Comparison of ENCODE assay signal across 8 mouse cellular contexts in genomic region chr19:45076036-45076575, GRCm38 (mm10). TPM values are rescaled to one million over a fixed set of nuclear protein-coding genes. Genes with fewer than 3 reads are reported as not detected.
DNase-seq lines count a peak whose midpoint lies in the region; ATAC-seq and TF ChIP-seq lines count a peak whose summit lies in the region.

No protein-coding gene starts in this region.

- H3K9ac ChIP-seq in heart, embryonic 13.5 days: peak overlapping the region; percentile 92
- no peak overlapping the region for H3K9ac ChIP-seq in ES-E14 (ENCODE audit: insufficient read depth, low read depth, low read length, poor library complexity, severe bottlenecking)

- intact Hi-C loops in heart, postnatal 14 days (cut with DNase I): loop anchor here (5.0 kb wide), 1 partner anchor 86 kb away; no protein-coding TSS in a partner anchor

- no peak for ATAC-seq in heart, embryonic 13.5 days (ENCODE audit: extremely low read depth, insufficient number of reproducible peaks, low FRiP score, low TSS enrichment)

- 0 out of 2 replicates have a peak overlapping the region, but pooled peaks have one; percentile 95 for H3K27ac ChIP-seq in heart, embryonic 13.5 days (replicated peaks)
- H3K27ac ChIP-seq in ES-E14 (ENCODE audit: insufficient read depth, low read depth, low read length, poor library complexity, severe bottlenecking) (no peak overlapping the region), macrophage (0 out of 2 replicates have a peak overlapping the region, but pooled peaks have one; percentile 93)
- H3K27ac ChIP-seq in hindbrain, embryonic 10.5 days: no peak overlapping the region

- peaks cover 64% of the 10 kb centered on the region for H3K27me3 ChIP-seq in heart, embryonic 13.5 days (replicated peaks)
- peaks cover 85% of the 10 kb centered on the region for H3K27me3 ChIP-seq in hindbrain, embryonic 10.5 days (ENCODE audit: insufficient read depth, poor library complexity, severe bottlenecking)

- in situ Hi-C loops in ES-E14 (cut with MboI; ENCODE audit: low sequenced_read_pairs in 2 of 2, unreplicated experiment in 2 of 2): no loop called here

- peak overlapping the region; percentile 70 for H3K4me3 ChIP-seq in heart, embryonic 13.5 days
- peak overlapping the region; percentile 48 to 72; a peak in 2 of 4 replicates for H3K4me3 ChIP-seq in ES-E14 (ENCODE audit: insufficient read depth in 1 of 2, low read depth in 1 of 2, low read length in 2 of 2, poor library complexity in 1 of 2, severe bottlenecking in 1 of 2)
- H3K4me3 ChIP-seq in hindbrain, embryonic 10.5 days: peak overlapping the region; percentile 72
- H3K4me3 ChIP-seq in macrophage (ENCODE audit: inconsistent target): peak overlapping the region; percentile 79; the same call in 1 of the 2 replicates

- peaks cover 65% of the 10 kb centered on the region for H3K4me1 ChIP-seq in heart, embryonic 13.5 days
- H3K4me1 ChIP-seq in ES-E14 (ENCODE audit: control insufficient read depth in 2 of 2, insufficient read depth in 2 of 2, low read length in 2 of 2, poor library complexity in 1 of 2): peaks cover 0 to 6% of the 10 kb centered on the region in 2 experiments; a peak in 2 of 4 replicates
- peaks cover 60% of the 10 kb centered on the region for H3K4me1 ChIP-seq in hindbrain, embryonic 10.5 days (replicated peaks)

- WGBS in heart, embryonic 13.5 days: 11% methylated on average over 17 of the region's 17 CpGs
- 6% methylated on average over 17 of the region's 17 CpGs for WGBS in hindbrain, embryonic 10.5 days
- WGBS in macrophage (ENCODE audit: missing documents): 34% methylated on average over 16 of the region's 17 CpGs

- H3K79me2 ChIP-seq in macrophage (ENCODE audit: inconsistent target): no peaks in the 10 kb centered on the region

- no peaks in the 10 kb centered on the region for H3K36me3 ChIP-seq in heart, embryonic 13.5 days
- H3K36me3 ChIP-seq in ES-E14 (ENCODE audit: control insufficient read depth, insufficient read depth, low read length, poor library complexity, severe bottlenecking): no peaks in the 10 kb centered on the region
- H3K36me3 ChIP-seq in hindbrain, embryonic 10.5 days: no peaks in the 10 kb centered on the region
- no peaks in the 10 kb centered on the region for H3K36me3 ChIP-seq in macrophage (ENCODE audit: inconsistent target)

- H3K9me3 ChIP-seq in heart, embryonic 13.5 days: no peaks in the 10 kb centered on the region
- no peaks in the 10 kb centered on the region for H3K9me3 ChIP-seq in ES-E14 (ENCODE audit: control insufficient read depth, insufficient read depth, low read depth, low read length)
- H3K9me3 ChIP-seq in hindbrain, embryonic 10.5 days: no peaks in the 10 kb centered on the region

- peak overlapping the region; percentile 97 for H3K4me2 ChIP-seq in heart, embryonic 13.5 days

- no peak for DNase-seq in heart, postnatal 14 days
- no peak for DNase-seq in ES-E14 (ENCODE audit: low read depth, low spot score)
- no peak for DNase-seq in hindbrain, embryonic 10.5 days (ENCODE audit: low spot score)
- DNase-seq in right cerebral cortex, postnatal 25 days: no peak
- no peak for DNase-seq in embryo, embryonic 10 days (ENCODE audit: low spot score)
- no peak for DNase-seq in spleen, adult 12 weeks (ENCODE audit: low spot score)

TF ChIP-seq in ES-E14, 5 proteins besides CTCF, POLR2A, EP300 and RAD21:
- TF ChIP-seq ZC3H11A (IDR thresholded peaks at IDR 0.05; ENCODE audit: borderline replicate concordance, low read depth, low read length): no peak
- no peak for TF ChIP-seq HCFC1 (IDR thresholded peaks at IDR 0.05; ENCODE audit: borderline replicate concordance, insufficient read depth, low read length)
- no peak for TF ChIP-seq ZNF384 (IDR thresholded peaks at IDR 0.05; ENCODE audit: low read depth, low read length)
- no peak for TF ChIP-seq MAFK (IDR thresholded peaks at IDR 0.05; ENCODE audit: insufficient read depth, low read depth, low read length)
- no peak for TF ChIP-seq CHD2 (IDR thresholded peaks at IDR 0.05; ENCODE audit: low read depth, low read length)

RNA-seq across cellular contexts. Expression of gene Kazald1, which starts 1.1 kb away (rescaled TPM):
- polyA plus RNA-seq in heart, embryonic 13.5 days (2015; fragmentation: Nextera tagmentation; extraction: Ambion mirVana): 5.8 and 6.5 TPM in 2 replicates
- total RNA-seq in heart, postnatal 14 days (2021): 1 to 10 TPM; 4.9 to 7.0 TPM
- total RNA-seq in ES-E14 (2012; rRNA removed): 0.63 and 1.2 TPM in 2 replicates
- 1.3 and 8.9 TPM in 2 replicates for polyA plus RNA-seq in hindbrain, embryonic 10.5 days (2016; fragmentation: Nextera tagmentation; extraction: Ambion mirVana)
- 1 to 10 TPM in 7 of 26 experiments, under 1 TPM in 10, not detected in 9; 0.53 to 1.8 (median 0.96) TPM for total RNA-seq in macrophage (2018; cell fraction: chromatin; rRNA removed)
- total RNA-seq in macrophage (2018; cell fraction: cytosol; rRNA removed): under 1 TPM in 20 of 26 experiments, not detected in 6; 0.10 to 0.47 (median 0.22) TPM
- 1 to 10 TPM in 7 of 26 experiments, under 1 TPM in 14, not detected in 5; 0.29 to 2.1 (median 0.77) TPM for total RNA-seq in macrophage (2018; cell fraction: nucleus; rRNA removed)
- polyA plus RNA-seq in macrophage (2018): 0.10 to 0.33 TPM in 2 of 3 replicates, not detected in the other

RNA-seq across cellular contexts. Expression of gene Sfxn3, which starts 28.8 kb away (rescaled TPM):
- 17.6 and 19.6 TPM in 2 replicates for polyA plus RNA-seq in heart, embryonic 13.5 days (2015; fragmentation: Nextera tagmentation; extraction: Ambion mirVana)
- total RNA-seq in heart, postnatal 14 days (2021): 10 to 100 TPM; 15.7 to 19.1 TPM
- total RNA-seq in ES-E14 (2012; rRNA removed): 4.0 and 7.1 TPM in 2 replicates
- polyA plus RNA-seq in hindbrain, embryonic 10.5 days (2016; fragmentation: Nextera tagmentation; extraction: Ambion mirVana): 9.8 and 17.8 TPM in 2 replicates
- total RNA-seq in macrophage (2018; cell fraction: chromatin; rRNA removed): 10 to 100 TPM in 21 of 26 experiments, 1 to 10 TPM in 5; 8.1 to 45.0 (median 16.3) TPM
- total RNA-seq in macrophage (2018; cell fraction: cytosol; rRNA removed): 10 to 100 TPM; 13.1 to 36.5 (median 22.2) TPM
- 10 to 100 TPM in 25 of 26 experiments, 1 to 10 TPM in 1; 9.8 to 50.9 (median 19.2) TPM for total RNA-seq in macrophage (2018; cell fraction: nucleus; rRNA removed)
- 27.6 to 39.5 TPM (median 34.8 TPM) in 3 replicates for polyA plus RNA-seq in macrophage (2018)

RNA-seq across cellular contexts. Expression of gene Pdzd7, which starts 30.6 kb away (rescaled TPM):
- 0.15 TPM in 1 of 2 replicates, not detected in the other for polyA plus RNA-seq in heart, embryonic 13.5 days (2015; fragmentation: Nextera tagmentation; extraction: Ambion mirVana)
- under 1 TPM in 1 of 2 experiments, not detected in 1; 0.19 TPM for total RNA-seq in heart, postnatal 14 days (2021)
- 0.45 and 1.5 TPM in 2 replicates for total RNA-seq in ES-E14 (2012; rRNA removed)
- polyA plus RNA-seq in hindbrain, embryonic 10.5 days (2016; fragmentation: Nextera tagmentation; extraction: Ambion mirVana): 0.26 and 0.40 TPM in 2 replicates
- total RNA-seq in macrophage (2018; cell fraction: chromatin; rRNA removed): under 1 TPM in 4 of 26 experiments, not detected in 22; 0.19 to 0.52 (median 0.34) TPM
- not detected for total RNA-seq in macrophage (2018; cell fraction: cytosol; rRNA removed)
- total RNA-seq in macrophage (2018; cell fraction: nucleus; rRNA removed): under 1 TPM in 4 of 26 experiments, not detected in 22; 0.18 to 0.40 (median 0.28) TPM
- polyA plus RNA-seq in macrophage (2018): not detected in 3 replicates

Comparison
In these comparisons a context has a peak if more than half of its experiments do, and no peak if none do; other contexts are left out.
1. H3K27ac ChIP-seq: peak in heart, embryonic 13.5 days (single experiment) and macrophage (single experiment); none in ES-E14 (single experiment) and hindbrain, embryonic 10.5 days (single experiment).
2. Peak in every context shown above with its lines, with median percentiles within 50 percentile points of each other: H3K4me3 ChIP-seq.